Mouse (Mus musculus): ENCODE results near the gene Mfn1. TPM values are rescaled to one million over a fixed set of nuclear protein-coding genes. Genes with fewer than 3 reads are reported as not detected.

Gene Mfn1
- polyA plus RNA-seq, 1 experiment from 2014 or later, result 49.7 TPM

DNA sequence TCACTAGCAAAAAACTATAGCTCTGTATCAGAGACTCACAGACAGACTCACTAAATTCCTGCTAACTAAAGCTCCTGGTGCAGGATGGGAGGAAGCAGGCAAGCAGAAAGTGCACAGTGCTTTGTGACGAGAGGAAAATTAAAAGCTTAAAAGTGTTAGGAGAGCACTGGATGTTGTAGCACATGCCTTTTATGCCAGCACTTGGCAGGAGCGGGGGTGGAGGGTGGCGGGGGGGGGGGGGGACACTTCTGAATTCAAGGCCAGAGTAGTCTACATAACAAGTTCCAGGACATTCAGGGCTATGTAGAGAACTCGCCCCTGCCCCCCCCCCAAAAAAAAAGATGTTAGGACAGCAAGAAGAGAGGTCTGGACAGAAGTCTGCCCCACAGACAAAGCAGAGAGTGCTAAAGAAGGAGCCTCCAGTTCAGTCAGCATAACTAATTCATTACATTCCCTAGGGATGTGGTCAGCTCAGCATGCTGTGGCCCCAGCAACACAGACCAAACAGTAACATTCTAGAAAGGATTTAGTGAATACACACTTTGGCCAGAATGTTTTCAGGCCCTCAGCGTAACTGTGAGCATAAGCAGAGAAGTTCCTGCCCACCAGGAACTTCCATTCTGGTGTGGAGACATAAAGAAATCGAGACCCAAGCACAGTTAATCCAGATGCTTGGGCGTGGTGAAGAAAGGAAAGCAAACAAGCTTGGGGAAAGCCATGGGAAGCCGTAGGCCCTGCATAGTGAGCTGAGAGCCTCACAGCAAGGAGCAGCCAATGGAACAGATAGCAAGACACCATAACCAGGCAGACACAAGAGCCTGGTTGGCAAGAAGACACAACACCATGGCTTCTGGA, 33.2 kb upstream of the Mfn1 start:
- H3K36me3 ChIP-seq, result no peaks in the 10 kb centered on the region
- H3K9ac ChIP-seq, result no peak overlapping the region
- H3K4me3 ChIP-seq, result no peak overlapping the region
- H3K27ac ChIP-seq, result no peak overlapping the region
- no peaks in the 10 kb centered on the region for H3K9me3 ChIP-seq
- H3K4me1 ChIP-seq, result peaks cover 9% of the 10 kb centered on the region; the same call in 1 of the 2 replicates
- no peak for ATAC-seq (ENCODE audit: low FRiP score, low read depth)
- H3K27me3 ChIP-seq (replicated peaks), result no peaks in the 10 kb centered on the region
- H3K4me2 ChIP-seq (replicated peaks), result no peak overlapping the region
- WGBS, result 57% methylated on average over 8 of the region's 8 CpGs

DNA sequence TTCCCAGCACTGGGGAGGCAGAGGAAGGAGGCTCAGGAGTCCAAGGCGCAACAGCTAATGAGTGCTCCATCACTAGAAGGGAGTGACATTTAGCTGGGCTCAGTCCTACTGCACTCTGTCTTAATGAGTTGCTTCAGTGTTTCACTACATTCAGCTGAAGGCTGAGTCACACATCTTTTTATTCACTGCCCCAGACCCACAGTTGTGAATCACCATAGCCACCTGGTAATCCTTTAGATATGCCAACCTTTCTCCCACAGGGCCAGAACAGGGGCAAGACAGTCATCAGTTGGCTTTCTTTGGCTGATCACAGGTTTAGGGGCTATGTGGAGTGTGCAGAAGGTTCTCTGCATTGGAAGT, 32.6 kb upstream of the Mfn1 start:
- 91% methylated on average over 1 of the region's 1 CpGs for WGBS
- no peak overlapping the region for H3K4me3 ChIP-seq
- no peaks in the 10 kb centered on the region for H3K27me3 ChIP-seq (replicated peaks)
- no peak overlapping the region for H3K4me2 ChIP-seq (replicated peaks)
- no peak for ATAC-seq (ENCODE audit: low FRiP score, low read depth)
- H3K4me1 ChIP-seq, result peaks cover 9% of the 10 kb centered on the region; the same call in 1 of the 2 replicates
- no peak overlapping the region for H3K9ac ChIP-seq
- H3K27ac ChIP-seq, result no peak overlapping the region
- no peaks in the 10 kb centered on the region for H3K36me3 ChIP-seq
- no peaks in the 10 kb centered on the region for H3K9me3 ChIP-seq

DNA sequence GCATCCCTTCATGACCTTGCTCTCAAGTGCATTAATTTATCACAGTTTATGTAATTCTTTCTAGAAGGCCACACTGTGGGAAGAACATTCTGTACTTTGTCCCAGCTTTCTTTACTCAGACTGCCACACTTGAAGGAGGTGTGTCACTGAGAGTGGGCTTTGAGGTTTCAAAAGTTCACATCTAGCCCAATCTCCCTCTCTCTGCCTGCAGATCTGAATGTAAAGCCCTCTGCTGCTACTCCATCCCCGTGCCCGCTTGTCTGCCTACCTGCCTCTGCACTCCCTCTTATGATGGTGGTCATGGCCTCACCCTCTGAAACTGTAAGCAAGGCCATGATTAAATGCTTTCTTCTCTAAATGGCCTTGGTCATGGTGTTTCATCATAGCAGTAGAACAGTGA, 28.9 kb upstream of the Mfn1 start:
- 98% methylated on average over 2 of the region's 2 CpGs for WGBS
- Histone ChIP-seq H3K27me3 (replicated peaks) (no peaks in the 10 kb centered on the region), H3K4me1 (peaks cover 9% of the 10 kb centered on the region; the same call in 1 of the 2 replicates), H3K27ac (no peak overlapping the region), H3K36me3 (no peaks in the 10 kb centered on the region), H3K9me3 (no peaks in the 10 kb centered on the region), H3K9ac (no peak overlapping the region), H3K4me3 (no peak overlapping the region), H3K4me2 (replicated peaks) (no peak overlapping the region)
- no peak for ATAC-seq (ENCODE audit: low FRiP score, low read depth)

DNA sequence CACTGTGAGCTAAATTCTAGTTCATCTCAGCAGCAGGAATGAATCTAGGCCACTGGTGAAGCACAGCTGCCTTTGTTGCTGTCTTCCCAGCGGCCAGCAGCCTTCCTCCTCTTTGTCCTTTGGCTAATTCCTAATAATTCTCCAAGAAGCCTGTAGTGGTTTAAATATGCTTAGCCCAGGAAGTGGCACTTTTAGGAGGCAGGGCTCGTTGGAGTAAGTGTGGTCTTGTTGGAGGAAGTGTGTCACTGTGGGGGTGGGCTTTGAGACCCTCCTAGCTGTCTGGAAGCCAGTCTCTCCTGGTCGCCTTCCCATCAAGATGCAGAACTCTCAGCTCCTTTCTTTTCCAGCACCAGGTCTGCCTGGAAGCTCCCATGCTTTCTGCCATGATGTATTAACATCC, 23.4 kb upstream of the Mfn1 start:
- ATAC-seq (ENCODE audit: low FRiP score, low read depth), result no peak
- Histone ChIP-seq H3K9ac (no peak overlapping the region), H3K27ac (no peak overlapping the region), H3K27me3 (replicated peaks) (no peaks in the 10 kb centered on the region), H3K9me3 (no peaks in the 10 kb centered on the region), H3K4me3 (no peak overlapping the region), H3K4me1 (peaks cover 8% of the 10 kb centered on the region), H3K4me2 (replicated peaks) (no peak overlapping the region), H3K36me3 (no peaks in the 10 kb centered on the region)
- 79% methylated on average over 3 of the region's 3 CpGs for WGBS

DNA sequence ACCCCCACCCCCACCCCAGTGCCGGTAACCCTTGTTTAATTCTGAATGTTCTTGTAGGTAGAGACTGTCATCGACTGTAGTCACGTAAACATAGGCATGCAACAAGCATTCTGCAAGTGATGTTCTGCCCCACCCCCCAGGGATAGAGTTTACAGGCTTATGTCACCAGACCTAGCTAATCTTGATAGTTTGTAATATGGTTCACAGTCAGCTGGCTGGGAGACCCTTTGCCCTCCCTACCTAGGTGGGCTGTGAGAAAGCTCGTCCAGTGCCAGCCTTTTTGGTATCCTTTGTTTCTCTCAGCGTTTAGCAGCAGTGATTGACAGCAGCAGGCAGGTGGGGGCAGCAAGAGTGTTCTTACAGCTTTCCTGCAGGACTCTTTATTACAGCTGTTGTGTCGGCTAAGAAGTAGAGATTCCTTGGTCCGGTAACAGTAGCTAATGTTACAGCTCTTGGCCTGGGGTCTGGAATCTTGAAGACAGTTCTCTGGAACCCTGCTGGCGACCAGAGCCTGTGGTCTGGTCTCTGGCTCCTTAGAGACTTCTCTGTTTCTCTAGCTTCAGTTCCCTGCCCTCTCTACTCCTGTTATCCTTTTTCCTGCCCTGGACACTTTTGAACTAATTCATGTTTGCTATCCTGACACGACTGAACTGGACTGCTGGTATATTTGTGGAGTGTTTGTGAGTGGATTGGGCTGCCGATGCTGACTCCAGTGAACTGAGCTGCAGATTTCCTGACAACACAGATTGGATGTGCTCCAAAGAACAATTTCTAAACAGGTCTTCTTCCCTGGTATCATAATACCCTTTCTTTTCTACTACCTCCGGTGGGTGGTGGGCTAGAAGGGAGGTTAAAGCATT, 22.7 kb upstream of the Mfn1 start:
- Histone ChIP-seq H3K27me3 (replicated peaks) (no peaks in the 10 kb centered on the region), H3K36me3 (no peaks in the 10 kb centered on the region), H3K9ac (no peak overlapping the region), H3K9me3 (no peaks in the 10 kb centered on the region), H3K4me2 (replicated peaks) (no peak overlapping the region), H3K4me1 (peaks cover 12% of the 10 kb centered on the region), H3K27ac (no peak overlapping the region), H3K4me3 (no peak overlapping the region)
- 63% methylated on average over 11 of the region's 11 CpGs for WGBS
- no peak for ATAC-seq (ENCODE audit: low FRiP score, low read depth)

DNA sequence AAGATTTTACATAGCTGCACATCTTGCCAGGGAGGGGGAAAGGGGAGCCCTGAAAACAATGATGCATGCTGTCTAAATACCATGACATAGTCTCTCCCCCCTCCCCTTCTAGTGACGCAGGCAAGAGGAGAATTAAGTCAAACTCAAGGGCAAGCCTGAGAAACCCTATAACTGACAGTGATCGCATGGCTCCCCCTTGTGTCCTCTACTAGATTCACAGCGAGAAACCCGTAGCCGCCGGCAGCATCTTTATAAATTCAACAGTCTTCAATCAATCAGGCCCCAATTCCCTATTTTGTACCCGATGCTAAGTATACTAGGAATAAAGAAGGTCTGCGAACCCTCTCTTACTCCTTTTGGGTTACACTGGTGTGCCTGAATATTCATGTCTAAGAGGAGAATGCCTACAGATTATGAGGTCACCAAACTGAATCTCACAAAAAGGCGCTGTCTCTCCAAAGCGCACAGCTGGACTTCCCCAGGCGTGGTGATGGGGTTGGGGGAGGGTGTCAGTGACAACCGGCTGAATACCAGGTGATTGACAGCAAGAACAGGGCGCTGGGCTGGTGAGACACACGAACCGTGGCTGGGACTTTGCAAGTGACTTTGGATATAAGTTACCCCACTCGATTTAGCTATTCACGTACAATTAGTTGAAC, 20.5 kb upstream of the Mfn1 start:
- ATAC-seq (ENCODE audit: low FRiP score, low read depth), result peak; percentile 30; the same call in 1 of the 2 replicates
- Histone ChIP-seq H3K36me3 (no peaks in the 10 kb centered on the region), H3K9me3 (no peaks in the 10 kb centered on the region), H3K4me1 (peaks cover 26% of the 10 kb centered on the region), H3K9ac (no peak overlapping the region), H3K27me3 (replicated peaks) (no peaks in the 10 kb centered on the region), H3K4me3 (no peak overlapping the region), H3K27ac (no peak overlapping the region), H3K4me2 (replicated peaks) (peak overlapping the region; percentile 77)
- 3% methylated on average over 17 of the region's 17 CpGs for WGBS

DNA sequence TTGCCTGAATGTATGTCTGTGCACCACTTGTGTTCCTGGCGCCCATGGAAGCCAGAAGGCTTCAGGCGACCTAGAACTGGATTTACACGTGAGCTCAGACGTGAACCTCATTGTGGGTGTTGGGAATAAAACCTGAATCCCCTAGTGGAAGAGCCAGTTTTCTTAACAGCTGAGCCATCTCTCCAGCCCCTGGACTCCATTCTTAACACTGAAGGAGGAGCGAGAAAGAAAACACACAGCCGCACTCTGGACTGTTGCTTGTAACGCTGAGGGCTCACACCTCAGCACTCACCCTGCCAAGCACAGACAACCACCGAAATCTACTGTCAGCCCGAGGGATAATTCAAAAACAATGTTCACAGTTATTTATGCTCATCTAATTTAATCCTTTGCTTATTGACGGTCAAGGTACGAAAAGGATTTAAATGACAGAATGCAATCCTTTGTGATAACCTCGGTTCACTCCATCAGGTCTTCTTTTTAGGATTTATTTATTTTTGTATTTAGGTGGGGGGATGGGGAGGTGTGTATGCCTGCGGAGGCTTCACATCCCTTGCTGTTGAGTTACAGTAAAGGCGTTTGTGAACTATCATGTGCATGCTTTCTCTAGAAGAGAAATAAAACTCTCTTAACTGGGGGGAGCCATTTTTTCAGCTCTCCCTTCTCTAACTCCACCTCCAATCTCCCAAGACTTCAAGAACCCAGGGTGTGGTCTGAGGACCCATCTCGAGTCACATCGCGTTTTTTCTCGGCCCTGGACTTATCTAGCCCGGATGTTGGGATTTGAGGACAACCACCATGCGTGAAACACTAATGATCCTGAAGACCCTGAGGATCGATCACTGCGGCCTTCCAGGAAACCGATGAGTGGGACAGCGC, 19.5 kb upstream of the Mfn1 start, which contains the start of gene Zfp639:
Zfp639 (plus strand) TSS at position 764 of the 879 bp plus-strand sequence.
- Histone ChIP-seq H3K27ac (peak within 1 kb of the TSS; percentile 62), H3K4me3 (peak within 1 kb of the TSS; percentile 97), H3K9me3 (no peaks in the 10 kb centered on the region), H3K4me1 (peaks cover 26% of the 10 kb centered on the region), H3K9ac (peak within 1 kb of the TSS; percentile 96), H3K27me3 (replicated peaks) (no peaks in the 10 kb centered on the region), H3K36me3 (peaks cover 2% of the 10 kb centered on the region; the same call in 1 of the 2 replicates), H3K4me2 (replicated peaks) (peak within 1 kb of the TSS; percentile 77)
- ATAC-seq (ENCODE audit: low FRiP score, low read depth), result peak; percentile 14; the same call in 1 of the 2 replicates
- WGBS, result 7% methylated on average over 24 of the region's 24 CpGs

DNA sequence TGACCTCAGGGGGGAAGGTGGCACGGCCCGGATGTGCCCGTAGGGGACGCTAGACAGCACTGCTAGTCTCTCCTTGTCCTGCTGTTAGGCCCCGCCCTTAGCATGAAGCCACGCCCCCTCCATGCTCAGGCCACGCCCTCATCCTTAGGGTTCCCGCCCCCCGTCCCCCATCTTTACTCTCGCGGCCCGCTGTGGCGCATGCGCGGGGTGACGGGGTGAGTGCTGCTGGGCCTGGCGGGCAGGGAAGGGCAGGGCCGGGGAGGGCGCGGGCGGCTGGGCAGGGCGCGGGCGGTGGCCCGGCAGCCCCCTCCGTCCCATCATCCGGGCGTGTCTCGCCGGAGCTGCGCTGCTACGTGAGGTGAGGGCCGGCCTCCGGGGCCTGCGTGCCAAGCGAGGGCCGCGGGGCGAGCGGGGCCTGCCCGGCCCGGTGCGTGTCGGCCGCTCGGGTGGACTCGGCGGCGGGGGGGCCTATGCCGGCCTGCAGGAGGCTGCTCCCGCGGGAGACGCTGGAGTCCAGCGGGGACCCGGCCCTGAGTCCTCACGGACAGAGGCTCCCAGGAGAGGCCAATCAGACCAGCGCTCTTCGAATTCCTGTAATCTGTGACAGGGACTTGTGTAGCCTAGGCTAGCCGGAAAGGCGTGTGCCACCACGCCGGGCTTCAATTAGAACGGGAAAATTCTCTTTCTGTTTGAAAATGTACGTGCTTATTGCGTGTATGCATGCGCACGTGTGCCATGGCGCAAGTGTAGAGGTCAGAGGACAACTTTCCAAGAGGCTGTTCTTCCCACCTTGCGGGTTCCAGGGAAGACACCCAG, 18.7 kb upstream of the Mfn1 start:
- peak; percentile 90 for ATAC-seq (ENCODE audit: low FRiP score, low read depth)
- peaks cover 6% of the 10 kb centered on the region for H3K36me3 ChIP-seq
- WGBS, result under 1% methylated on average over 50 of the region's 69 CpGs
- H3K27ac ChIP-seq, result peak overlapping the region; percentile 62
- H3K27me3 ChIP-seq (replicated peaks), result no peaks in the 10 kb centered on the region
- H3K4me1 ChIP-seq, result peaks cover 26% of the 10 kb centered on the region
- H3K4me2 ChIP-seq (replicated peaks), result peak overlapping the region; percentile 77
- peak overlapping the region; percentile 96 for H3K9ac ChIP-seq
- no peaks in the 10 kb centered on the region for H3K9me3 ChIP-seq
- H3K4me3 ChIP-seq, result peak overlapping the region; percentile 97

DNA sequence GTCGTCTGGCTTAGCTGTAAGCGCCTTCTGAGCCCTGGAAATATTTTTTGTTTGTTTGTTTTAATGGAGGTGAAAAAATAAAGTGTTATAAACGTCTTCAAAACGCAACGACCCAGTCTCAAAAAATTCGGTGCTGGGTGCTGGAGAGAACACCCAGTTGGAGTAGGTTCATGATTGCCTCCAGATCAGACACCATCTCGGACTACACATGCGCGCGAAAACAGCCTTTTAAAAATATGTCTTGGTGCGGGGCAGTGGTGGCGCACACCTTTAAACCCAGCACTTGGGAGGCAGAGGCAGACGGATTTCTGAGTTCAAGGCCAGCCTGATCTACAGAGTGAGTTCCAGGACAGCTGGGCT, 18.1 kb upstream of the Mfn1 start:
- 7% methylated on average over 13 of the region's 13 CpGs for WGBS
- ATAC-seq (ENCODE audit: low FRiP score, low read depth), result no peak
- Histone ChIP-seq H3K4me1 (peaks cover 26% of the 10 kb centered on the region), H3K4me2 (replicated peaks) (peak overlapping the region; percentile 77), H3K27me3 (replicated peaks) (no peaks in the 10 kb centered on the region), H3K4me3 (peak overlapping the region; percentile 97), H3K9me3 (no peaks in the 10 kb centered on the region), H3K36me3 (peaks cover 11% of the 10 kb centered on the region), H3K9ac (peak overlapping the region; percentile 96), H3K27ac (0 out of 2 replicates have a peak overlapping the region, but pooled peaks have one; percentile 62)

DNA sequence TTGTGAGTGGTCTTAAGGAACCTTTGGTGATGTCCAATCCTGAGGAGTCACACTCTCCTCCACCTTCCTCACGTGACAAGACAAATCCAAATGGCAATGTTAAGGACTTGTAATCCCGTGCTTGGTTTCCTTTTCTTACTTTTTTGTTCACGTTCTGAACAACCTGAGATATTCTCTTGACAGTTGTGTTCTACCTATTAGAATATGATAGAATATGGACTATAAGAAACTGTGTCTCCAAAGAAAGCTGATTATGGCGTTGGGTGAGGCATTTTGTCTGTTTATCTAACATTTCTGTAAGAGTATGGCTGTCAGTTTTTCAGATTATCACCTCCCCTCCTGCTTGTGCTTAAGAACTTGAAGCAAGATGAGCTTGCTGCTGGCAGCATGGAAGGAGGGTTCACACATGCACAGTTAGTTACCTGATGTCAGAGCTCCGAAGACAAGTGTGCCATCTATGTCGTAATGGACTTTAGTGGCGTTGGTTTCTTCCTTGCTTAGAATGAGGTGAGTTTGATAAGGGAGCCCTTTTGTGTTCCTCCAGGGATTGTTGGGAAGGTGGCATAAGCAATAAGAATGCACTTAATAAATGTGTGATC, 16.5 kb upstream of the Mfn1 start:
- 92% methylated on average over 7 of the region's 7 CpGs for WGBS
- Histone ChIP-seq H3K4me1 (peaks cover 26% of the 10 kb centered on the region), H3K27me3 (replicated peaks) (no peaks in the 10 kb centered on the region), H3K9ac (no peak overlapping the region), H3K36me3 (peaks cover 22% of the 10 kb centered on the region), H3K4me2 (replicated peaks) (no peak overlapping the region), H3K9me3 (no peaks in the 10 kb centered on the region), H3K4me3 (no peak overlapping the region), H3K27ac (no peak overlapping the region)
- ATAC-seq (ENCODE audit: low FRiP score, low read depth), result no peak

Measured in neural tube, embryonic 12.5 days (tissue).